Mouse (Mus musculus): ENCODE results near the gene Lamc3. TPM values are rescaled to one million over a fixed set of nuclear protein-coding genes. Genes with fewer than 3 reads are reported as not detected.

Lamc3 gene
- 3.1 TPM for polyA plus RNA-seq (2015; fragmentation: Illumina TruSeq; extraction: RNeasy Lipid Tissue Mini Kit (QIAGEN cat#74804); ENCODE audit: low read depth, low replicate concordance)

DNA sequence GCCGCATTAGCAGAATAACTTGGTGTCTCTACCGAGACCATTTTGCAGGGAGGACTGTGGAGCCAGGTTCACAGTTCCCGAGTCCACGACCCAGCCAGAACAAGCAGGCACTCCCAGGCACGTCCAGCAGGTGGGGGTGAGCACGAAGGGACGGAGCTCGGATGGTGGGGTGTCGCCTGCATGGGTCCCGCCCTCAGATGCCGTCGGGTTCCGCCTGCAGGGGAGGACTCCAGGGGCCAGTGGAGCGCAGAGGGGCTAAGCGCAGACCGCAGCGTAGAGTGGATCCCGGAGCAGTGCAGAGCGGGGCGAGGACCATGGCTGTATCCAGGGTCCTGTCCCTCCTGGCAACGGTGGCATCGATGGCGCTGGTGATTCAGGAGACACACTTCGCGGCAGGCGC lies at the start of gene Lamc3:
TSS of gene Lamc3 (plus strand) at position 262 of the 400 bp plus-strand sequence.

DNA sequence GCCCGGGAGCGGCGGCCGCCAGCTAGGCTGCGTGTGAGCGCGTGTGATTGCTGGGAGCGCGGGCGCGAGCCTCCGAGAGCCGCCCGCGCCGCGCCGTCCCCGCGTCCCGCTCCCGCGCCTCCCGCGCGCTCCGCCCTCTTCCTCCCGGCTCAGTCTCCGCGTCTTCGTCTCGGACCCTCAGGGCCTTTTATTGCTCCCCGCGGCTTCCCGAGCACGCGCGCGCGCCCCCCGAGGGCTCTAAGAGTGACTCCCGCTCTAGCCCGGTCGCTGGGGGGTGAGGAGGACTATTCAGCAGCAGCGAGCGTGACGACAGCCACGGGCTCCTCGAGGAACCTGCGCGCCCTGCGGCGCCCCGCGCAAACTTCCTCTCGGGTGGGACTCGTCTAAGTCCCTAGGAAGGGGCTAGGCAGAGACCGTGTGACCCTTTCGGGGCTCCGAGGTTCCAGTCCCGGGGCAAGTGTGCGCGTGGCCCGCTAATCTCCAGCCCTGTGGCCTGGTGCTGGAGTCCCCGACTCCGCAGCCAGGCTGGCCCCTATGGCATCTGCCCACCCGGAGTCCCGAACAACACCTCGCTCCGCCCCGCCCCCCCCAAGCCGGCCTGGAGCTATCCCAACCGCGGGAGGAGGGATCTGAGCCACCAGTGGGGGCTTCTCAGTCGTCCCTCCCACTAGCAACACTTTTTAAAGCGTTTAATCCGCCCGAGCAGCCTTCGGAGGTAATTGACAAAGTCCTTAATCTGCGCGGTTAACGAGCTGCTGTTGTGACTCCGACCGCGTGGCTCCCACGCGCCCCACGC lies 41.0 kb upstream of the Lamc3 start, which contains the start of gene Fibcd1:
TSS of gene Fibcd1 (minus strand) at position 110 of the 796 bp plus-strand sequence.

DNA sequence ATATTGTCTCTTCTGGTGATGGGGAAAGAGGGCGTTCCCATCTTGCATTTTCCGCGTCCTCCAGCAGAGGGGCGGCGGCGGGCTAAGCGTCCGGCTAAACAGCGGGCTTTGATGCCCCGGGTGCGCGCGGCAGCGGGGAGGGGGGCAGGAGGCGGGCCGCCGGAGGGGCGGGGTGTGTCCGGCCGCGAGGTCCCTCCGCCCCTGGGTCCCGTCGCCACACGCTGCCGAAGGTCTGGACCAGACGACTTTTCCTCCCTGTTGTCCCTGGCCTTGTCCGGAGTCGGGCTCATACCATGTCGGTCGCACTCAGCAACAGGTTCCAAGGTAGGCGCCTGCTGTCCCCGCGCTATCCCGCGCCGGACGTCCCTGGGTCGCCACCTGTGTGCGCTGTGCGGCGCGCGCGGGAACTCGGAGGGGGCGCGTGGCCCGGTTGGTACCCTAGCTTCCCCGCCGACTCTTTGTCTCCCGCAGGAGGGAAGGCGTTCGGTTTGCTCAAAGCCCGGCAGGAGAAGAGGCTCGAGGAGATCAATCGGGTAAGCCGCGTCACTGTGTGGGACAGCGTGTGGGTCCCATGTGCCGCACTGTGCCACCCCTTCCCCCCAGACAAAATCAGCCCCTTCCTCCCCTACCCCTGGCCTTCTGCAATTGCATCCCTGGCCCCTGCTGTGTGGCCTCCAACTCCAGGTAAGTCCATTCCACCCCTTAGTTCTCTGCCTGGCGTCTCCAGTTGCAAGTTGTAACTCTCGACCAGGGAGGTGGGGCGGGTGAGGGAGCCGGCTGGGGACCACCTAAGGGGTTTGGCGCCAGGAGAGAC lies 63.2 kb downstream of the Lamc3 start, which contains the start of gene Aif1l:
TSS of gene Aif1l (plus strand) at position 82 of the 814 bp plus-strand sequence.

DNA sequence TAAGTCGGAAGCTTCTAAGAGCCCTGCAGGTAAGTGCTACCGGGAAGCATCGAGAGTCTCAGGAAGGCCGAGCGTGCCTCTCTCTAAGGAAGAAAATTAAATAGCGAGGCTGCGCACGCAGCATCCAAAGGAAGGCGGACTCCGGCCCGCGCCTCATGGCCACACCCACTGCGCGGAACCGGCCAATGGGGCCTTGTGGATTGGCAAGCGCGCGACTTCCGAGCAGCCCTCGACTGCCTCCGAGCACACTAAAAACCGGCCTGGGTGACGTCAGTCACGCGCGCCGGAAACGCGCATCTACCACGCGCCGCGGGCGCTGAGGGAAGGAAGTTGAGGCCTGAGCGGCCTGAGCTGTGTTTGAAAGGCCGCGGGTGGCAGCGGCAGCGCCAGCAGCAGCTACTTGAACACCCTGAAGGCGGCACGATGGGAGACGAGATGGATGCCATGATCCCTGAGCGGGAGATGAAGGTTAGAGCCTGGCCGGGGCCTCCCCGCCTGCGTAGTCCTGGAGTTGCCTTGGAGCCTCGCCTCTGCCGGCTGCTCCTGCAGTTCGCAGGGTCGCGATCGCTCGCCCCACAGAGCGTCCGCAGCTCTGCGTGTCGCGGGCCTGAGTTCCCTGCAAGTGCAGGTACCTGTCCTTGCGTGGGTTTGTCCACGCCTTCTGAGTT lies 87.2 kb downstream of the Lamc3 start, which contains the start of gene Nup214:
TSS of gene Nup214 (plus strand) at position 296 of the 668 bp plus-strand sequence.

Other genes with a start within 250 kb of the Lamc3 start
- gene Prdm12, start 247.3 kb upstream of the Lamc3 start, polyA plus RNA-seq (2015; fragmentation: Illumina TruSeq; extraction: RNeasy Lipid Tissue Mini Kit (QIAGEN cat#74804); ENCODE audit: low read depth, low replicate concordance) = 0.18 TPM
- 26.9 TPM for gene Exosc2, start 216.6 kb upstream of the Lamc3 start, polyA plus RNA-seq (2015; fragmentation: Illumina TruSeq; extraction: RNeasy Lipid Tissue Mini Kit (QIAGEN cat#74804); ENCODE audit: low read depth, low replicate concordance)
- 25.7 TPM for gene Abl1, start 198.9 kb upstream of the Lamc3 start, polyA plus RNA-seq (2015; fragmentation: Illumina TruSeq; extraction: RNeasy Lipid Tissue Mini Kit (QIAGEN cat#74804); ENCODE audit: low read depth, low replicate concordance)
- not detected for gene Qrfp, start 76.7 kb upstream of the Lamc3 start, polyA plus RNA-seq (2015; fragmentation: Illumina TruSeq; extraction: RNeasy Lipid Tissue Mini Kit (QIAGEN cat#74804); ENCODE audit: low read depth, low replicate concordance)
- gene Fibcd1, start 41.3 kb upstream of the Lamc3 start, polyA plus RNA-seq (2015; fragmentation: Illumina TruSeq; extraction: RNeasy Lipid Tissue Mini Kit (QIAGEN cat#74804); ENCODE audit: low read depth, low replicate concordance) = 11.8 TPM
- 12.2 TPM for gene Aif1l, start 62.8 kb downstream of the Lamc3 start, polyA plus RNA-seq (2015; fragmentation: Illumina TruSeq; extraction: RNeasy Lipid Tissue Mini Kit (QIAGEN cat#74804); ENCODE audit: low read depth, low replicate concordance)
- gene Nup214, start 87.1 kb downstream of the Lamc3 start, polyA plus RNA-seq (2015; fragmentation: Illumina TruSeq; extraction: RNeasy Lipid Tissue Mini Kit (QIAGEN cat#74804); ENCODE audit: low read depth, low replicate concordance) = 24.0 TPM
- gene Fam78a, start 197.6 kb downstream of the Lamc3 start, polyA plus RNA-seq (2015; fragmentation: Illumina TruSeq; extraction: RNeasy Lipid Tissue Mini Kit (QIAGEN cat#74804); ENCODE audit: low read depth, low replicate concordance) = 4.5 TPM
- gene Plpp7, start 208.2 kb downstream of the Lamc3 start, polyA plus RNA-seq (2015; fragmentation: Illumina TruSeq; extraction: RNeasy Lipid Tissue Mini Kit (QIAGEN cat#74804); ENCODE audit: low read depth, low replicate concordance) = 26.8 TPM